Mouse (Mus musculus): ENCODE data around the gene Comtd1. TPM values are rescaled to one million over a fixed set of nuclear protein-coding genes. Genes with fewer than 3 reads are reported as not detected.

Comtd1 gene
- polyA plus RNA-seq, 1 experiment from 2014 or later, result 67.3 TPM

DNA sequence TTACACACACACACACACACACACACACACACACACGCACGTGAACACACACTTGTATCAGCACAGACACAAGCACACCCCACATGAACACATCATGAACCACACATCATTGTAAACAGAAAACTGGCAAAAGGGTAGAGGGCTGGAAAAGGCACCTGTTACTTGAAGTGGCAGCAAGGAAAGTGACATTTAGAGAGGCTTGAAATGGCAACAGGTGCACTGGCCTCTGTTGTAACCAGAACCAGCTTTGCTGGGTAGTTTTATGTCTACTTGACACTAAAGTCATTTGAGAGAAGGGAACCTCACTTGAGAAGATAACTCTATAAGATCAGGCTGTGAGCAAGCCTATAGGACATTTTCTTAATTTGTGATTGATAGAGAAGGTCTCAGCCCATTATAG lies 39.4 kb downstream of the Comtd1 start:
- H3K9ac ChIP-seq (ENCODE audit: low read depth, low read length), result no peak overlapping the region
- no peak for ATAC-seq
- no peak overlapping the region for H3K27ac ChIP-seq (ENCODE audit: low read depth, low read length)
- no peaks in the 10 kb centered on the region for H3K27me3 ChIP-seq (replicated peaks; ENCODE audit: control insufficient read depth, insufficient read depth, low read length)
- 90% methylated on average over 2 of the region's 2 CpGs for WGBS
- no peak overlapping the region for H3K4me2 ChIP-seq (replicated peaks; ENCODE audit: low read depth)
- H3K4me1 ChIP-seq (replicated peaks; ENCODE audit: control insufficient read depth, insufficient read depth, low read length), result no peaks in the 10 kb centered on the region; the same call in 1 of the 2 replicates
- no peak overlapping the region for H3K4me3 ChIP-seq (ENCODE audit: low read depth, low read length)
- H3K9me3 ChIP-seq (ENCODE audit: control insufficient read depth), result no peaks in the 10 kb centered on the region
- H3K36me3 ChIP-seq (ENCODE audit: control insufficient read depth, insufficient read depth), result no peaks in the 10 kb centered on the region
- no peak for TF ChIP-seq CTCF (IDR thresholded peaks at IDR 0.05; ENCODE audit: low read depth)

DNA sequence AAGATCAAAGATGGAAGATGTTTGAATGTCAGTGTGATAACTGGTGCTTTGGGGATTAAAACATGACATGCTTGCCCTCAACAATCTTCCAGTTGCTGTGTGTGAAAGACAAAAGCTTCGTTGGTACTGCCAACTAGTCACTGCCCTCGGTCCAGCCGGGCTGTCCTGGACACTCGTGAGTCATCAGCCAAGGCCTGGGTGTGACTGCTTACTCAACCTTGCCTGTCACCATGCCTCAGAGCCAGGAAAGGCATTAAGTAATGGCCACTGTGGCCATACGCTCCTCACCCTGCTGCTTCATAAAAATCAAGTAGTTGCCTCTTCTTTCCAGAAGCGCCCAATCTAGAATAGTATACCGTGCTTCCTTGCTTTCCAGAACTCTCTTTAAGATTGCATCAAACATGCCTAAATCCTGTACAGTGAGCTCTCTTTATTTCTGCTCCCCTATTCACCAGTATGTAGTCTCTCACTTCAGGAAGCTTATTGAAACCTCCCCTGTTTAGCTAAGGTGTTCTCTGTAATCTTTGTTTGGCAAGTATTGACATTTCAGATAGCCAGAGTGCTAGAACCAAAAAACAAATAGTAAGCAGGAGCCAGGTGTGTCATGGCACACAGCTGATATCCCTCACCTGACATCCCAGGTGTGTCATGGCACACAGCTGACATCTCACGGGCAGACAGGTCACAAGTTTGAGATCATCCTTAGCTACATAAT lies 40.4 kb downstream of the Comtd1 start:
- Histone ChIP-seq H3K4me3 (ENCODE audit: low read depth, low read length) (no peak overlapping the region), H3K36me3 (ENCODE audit: control insufficient read depth, insufficient read depth) (no peaks in the 10 kb centered on the region), H3K27me3 (replicated peaks; ENCODE audit: control insufficient read depth, insufficient read depth, low read length) (no peaks in the 10 kb centered on the region), H3K9ac (ENCODE audit: low read depth, low read length) (no peak overlapping the region), H3K9me3 (ENCODE audit: control insufficient read depth) (no peaks in the 10 kb centered on the region), H3K4me2 (replicated peaks; ENCODE audit: low read depth) (no peak overlapping the region), H3K27ac (ENCODE audit: low read depth, low read length) (peak overlapping the region; percentile 73), H3K4me1 (replicated peaks; ENCODE audit: control insufficient read depth, insufficient read depth, low read length) (peaks cover 3% of the 10 kb centered on the region; the same call in 1 of the 2 replicates)
- no peak for TF ChIP-seq CTCF (IDR thresholded peaks at IDR 0.05; ENCODE audit: low read depth)
- peak; percentile 50 for ATAC-seq
- WGBS, result 49% methylated on average over 8 of the region's 8 CpGs

DNA sequence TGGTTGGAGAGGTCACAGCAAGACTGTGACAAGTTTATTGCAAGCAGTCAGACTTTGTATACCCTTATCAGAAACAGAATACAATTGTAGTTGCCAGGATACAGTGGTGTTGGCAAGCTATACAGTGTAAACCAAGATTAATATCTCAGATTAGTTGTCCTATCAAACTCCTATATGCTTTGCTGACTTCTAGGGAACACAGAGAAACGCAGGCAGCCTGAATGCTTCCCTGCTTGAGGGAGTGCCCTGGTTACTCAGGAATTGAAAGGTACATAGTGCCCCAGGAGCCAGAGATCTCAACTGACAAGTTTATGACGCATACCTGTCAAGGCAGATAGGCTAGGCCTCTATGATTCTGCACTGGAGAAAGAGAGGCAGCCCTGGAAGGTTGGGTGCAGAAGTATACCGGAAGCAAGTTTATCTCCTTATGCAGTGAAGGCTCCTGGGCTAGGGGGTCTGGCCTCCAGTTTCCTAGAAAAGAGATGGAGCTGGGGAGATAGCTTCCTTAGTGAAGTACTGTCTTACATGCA lies 42.1 kb downstream of the Comtd1 start:
- Histone ChIP-seq H3K27me3 (replicated peaks; ENCODE audit: control insufficient read depth, insufficient read depth, low read length) (no peaks in the 10 kb centered on the region), H3K27ac (ENCODE audit: low read depth, low read length) (peak overlapping the region; percentile 73), H3K4me2 (replicated peaks; ENCODE audit: low read depth) (no peak overlapping the region), H3K9ac (ENCODE audit: low read depth, low read length) (no peak overlapping the region), H3K4me3 (ENCODE audit: low read depth, low read length) (no peak overlapping the region), H3K4me1 (replicated peaks; ENCODE audit: control insufficient read depth, insufficient read depth, low read length) (peaks cover 4% of the 10 kb centered on the region; the same call in 1 of the 2 replicates), H3K9me3 (ENCODE audit: control insufficient read depth) (no peaks in the 10 kb centered on the region), H3K36me3 (ENCODE audit: control insufficient read depth, insufficient read depth) (no peaks in the 10 kb centered on the region)
- ATAC-seq, result peak; percentile 91
- no peak for TF ChIP-seq CTCF (IDR thresholded peaks at IDR 0.05; ENCODE audit: low read depth)
- 43% methylated on average over 3 of the region's 3 CpGs for WGBS

DNA sequence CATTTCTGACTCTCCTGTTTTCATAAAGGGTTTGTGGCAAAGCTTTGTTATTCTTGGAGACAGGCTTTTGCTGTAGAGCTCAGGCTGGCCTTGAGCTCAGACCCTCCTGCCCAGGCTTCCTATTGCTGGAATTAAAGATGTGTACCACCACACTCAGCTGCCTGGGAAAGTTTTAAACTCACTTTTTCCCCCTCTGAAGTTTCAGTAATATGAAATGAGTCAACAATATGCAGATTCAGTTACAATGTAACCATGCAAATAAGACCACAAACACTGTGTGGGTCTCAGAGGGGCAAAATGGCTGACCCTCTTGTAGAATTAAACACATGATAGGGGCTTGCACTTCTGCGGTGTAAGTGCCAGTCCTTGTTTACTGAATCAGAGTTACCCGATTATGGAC lies 42.6 kb downstream of the Comtd1 start:
- no peak for TF ChIP-seq CTCF (IDR thresholded peaks at IDR 0.05; ENCODE audit: low read depth)
- ATAC-seq, result no peak
- Histone ChIP-seq H3K9me3 (ENCODE audit: control insufficient read depth) (no peaks in the 10 kb centered on the region), H3K27me3 (replicated peaks; ENCODE audit: control insufficient read depth, insufficient read depth, low read length) (no peaks in the 10 kb centered on the region), H3K36me3 (ENCODE audit: control insufficient read depth, insufficient read depth) (no peaks in the 10 kb centered on the region), H3K4me1 (replicated peaks; ENCODE audit: control insufficient read depth, insufficient read depth, low read length) (peaks cover 4% of the 10 kb centered on the region; the same call in 1 of the 2 replicates), H3K9ac (ENCODE audit: low read depth, low read length) (no peak overlapping the region), H3K4me3 (ENCODE audit: low read depth, low read length) (no peak overlapping the region), H3K4me2 (replicated peaks; ENCODE audit: low read depth) (no peak overlapping the region), H3K27ac (ENCODE audit: low read depth, low read length) (peak overlapping the region; percentile 73)
- WGBS, result 29% methylated on average over 2 of the region's 2 CpGs

DNA sequence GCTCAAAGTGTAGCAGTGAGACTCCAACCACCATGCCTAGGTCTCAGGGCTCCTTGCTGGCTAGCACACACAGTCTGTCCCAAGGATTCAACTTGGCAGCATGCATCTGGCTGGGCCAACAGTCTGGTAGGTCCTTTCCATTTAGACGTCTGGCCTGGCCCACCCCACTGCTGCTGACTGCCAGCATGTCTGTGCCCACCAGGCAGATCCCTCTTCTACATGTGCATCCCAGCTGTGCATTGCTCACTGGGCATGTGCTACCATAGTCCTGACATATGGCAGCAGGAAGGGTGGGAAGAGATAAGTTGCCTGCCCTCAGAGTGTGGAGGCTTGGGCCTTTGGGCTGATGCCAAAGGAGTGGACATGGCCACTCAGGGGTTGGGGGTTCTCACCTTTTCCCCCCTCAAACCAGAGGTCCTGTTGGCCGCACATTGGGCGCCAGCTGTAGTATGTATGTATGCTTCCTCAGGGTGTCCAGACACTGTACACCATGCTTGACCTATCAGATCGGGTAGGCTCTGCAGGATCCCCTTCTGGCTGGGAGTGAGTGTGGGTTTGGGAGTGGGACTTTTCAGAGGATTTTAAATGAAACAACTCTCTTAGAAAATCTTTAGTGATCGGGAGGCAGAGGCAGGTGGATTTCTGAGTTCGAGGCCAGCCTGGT lies 46.1 kb downstream of the Comtd1 start:
- no peak overlapping the region for H3K27ac ChIP-seq (ENCODE audit: low read depth, low read length)
- H3K36me3 ChIP-seq (ENCODE audit: control insufficient read depth, insufficient read depth), result peaks cover 11% of the 10 kb centered on the region; the same call in 1 of the 2 replicates
- no peak overlapping the region for H3K4me2 ChIP-seq (replicated peaks; ENCODE audit: low read depth)
- H3K9me3 ChIP-seq (ENCODE audit: control insufficient read depth), result no peaks in the 10 kb centered on the region
- no peak overlapping the region for H3K4me3 ChIP-seq (ENCODE audit: low read depth, low read length)
- H3K4me1 ChIP-seq (replicated peaks; ENCODE audit: control insufficient read depth, insufficient read depth, low read length), result peaks cover 4% of the 10 kb centered on the region; the same call in 1 of the 2 replicates
- TF ChIP-seq CTCF (IDR thresholded peaks at IDR 0.05; ENCODE audit: low read depth), result no peak
- H3K27me3 ChIP-seq (replicated peaks; ENCODE audit: control insufficient read depth, insufficient read depth, low read length), result no peaks in the 10 kb centered on the region
- H3K9ac ChIP-seq (ENCODE audit: low read depth, low read length), result no peak overlapping the region
- WGBS, result 94% methylated on average over 6 of the region's 6 CpGs
- ATAC-seq, result no peak

DNA sequence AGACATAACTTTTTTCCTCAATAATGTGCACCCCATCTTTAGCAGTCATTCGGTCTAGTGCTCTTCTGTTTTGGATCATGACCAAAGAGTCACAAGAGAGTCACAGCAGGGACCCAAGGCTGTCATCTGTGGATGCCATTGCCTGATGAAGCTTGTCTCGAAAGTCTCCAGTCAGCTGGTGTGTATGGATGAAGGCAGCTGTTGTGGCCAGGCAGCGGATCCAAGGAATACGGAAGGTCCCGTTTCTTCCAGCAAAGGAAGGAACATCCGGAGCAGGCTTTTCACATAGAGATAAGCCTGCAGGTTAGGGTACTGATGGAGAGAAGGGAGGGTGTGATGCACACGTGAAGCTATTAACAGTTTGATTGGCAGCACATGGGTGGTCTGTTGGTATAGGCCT lies 47.2 kb downstream of the Comtd1 start:
- WGBS, result 82% methylated on average over 7 of the region's 7 CpGs
- ATAC-seq, result no peak
- H3K4me2 ChIP-seq (replicated peaks; ENCODE audit: low read depth), result no peak overlapping the region

More for the DNA sequence above, 47.2 kb downstream of the Comtd1 start:
- no peaks in the 10 kb centered on the region for H3K27me3 ChIP-seq (replicated peaks; ENCODE audit: control insufficient read depth, insufficient read depth, low read length)
- peaks cover 11% of the 10 kb centered on the region for H3K36me3 ChIP-seq (ENCODE audit: control insufficient read depth, insufficient read depth)
- no peak overlapping the region for H3K4me3 ChIP-seq (ENCODE audit: low read depth, low read length)
- peaks cover 4% of the 10 kb centered on the region; the same call in 1 of the 2 replicates for H3K4me1 ChIP-seq (replicated peaks; ENCODE audit: control insufficient read depth, insufficient read depth, low read length)
- H3K9me3 ChIP-seq (ENCODE audit: control insufficient read depth), result no peaks in the 10 kb centered on the region
- H3K9ac ChIP-seq (ENCODE audit: low read depth, low read length), result no peak overlapping the region
- TF ChIP-seq CTCF (IDR thresholded peaks at IDR 0.05; ENCODE audit: low read depth), result no peak
- no peak overlapping the region for H3K27ac ChIP-seq (ENCODE audit: low read depth, low read length)
